Mouse (Mus musculus) hindbrain, embryonic 11.5 days (tissue): ENCODE data around the gene Cuta. TPM values are rescaled to one million over a fixed set of nuclear protein-coding genes. Genes with fewer than 3 reads are reported as not detected.

Experiments used
- ATAC-seq: fragments of 200-750 bp; cut with Nextera tagmentation; 2 replicates; pipeline ENCODE4 v1.8.0; 2017; ENCODE audit warnings: mild to moderate bottlenecking, moderate TSS enrichment, moderate library complexity; ENCODE audit not compliant: low FRiP score
- DNase-seq: peaks from one replicate; pipeline ENCODE4 v3.0.0-alpha.2; 2015; ENCODE audit warnings: low spot score
- H3K27ac ChIP-seq: fragments of 300-500 bp; sonication (generic); 2 replicates; pipeline ENCODE4 v1.5.1; 2014; ENCODE audit warnings: mild to moderate bottlenecking, low read depth, low read length
- H3K27me3 ChIP-seq: fragments of 300-500 bp; sonication (generic); 2 replicates; pipeline ENCODE4 v1.6.1; 2014; ENCODE audit warnings: mild to moderate bottlenecking, low read length, moderate library complexity, mixed read lengths; ENCODE audit not compliant: control insufficient read depth, insufficient read depth
- H3K36me3 ChIP-seq: fragments of 300-500 bp; sonication (generic); 2 replicates; pipeline ENCODE4 v1.6.1; 2014; ENCODE audit warnings: mild to moderate bottlenecking, low read length, moderate library complexity, mixed read lengths; ENCODE audit not compliant: control insufficient read depth, insufficient read depth
- H3K4me1 ChIP-seq: fragments of 300-500 bp; sonication (generic); replicated peaks from 2 replicates; pipeline ENCODE4 v1.6.1; 2014; ENCODE audit warnings: low read length, mixed read lengths; ENCODE audit not compliant: control insufficient read depth, insufficient read depth
- H3K4me2 ChIP-seq: fragments of 300-500 bp; sonication (generic); replicated peaks from 2 replicates; pipeline ENCODE4 v1.6.1; 2014; ENCODE audit warnings: mild to moderate bottlenecking, low read depth, low read length
- H3K4me3 ChIP-seq: fragments of 300-500 bp; sonication (generic); 2 replicates; pipeline ENCODE4 v1.5.1; 2014; ENCODE audit warnings: low read depth, low read length
- H3K9ac ChIP-seq: fragments of 300-500 bp; sonication (generic); 2 replicates; pipeline ENCODE4 v1.6.1; 2014; ENCODE audit warnings: low read depth, low read length
- H3K9me3 ChIP-seq: fragments of 300-500 bp; sonication (generic); 2 replicates; pipeline ENCODE4 v1.6.1; 2016; ENCODE audit warnings: low read length; ENCODE audit not compliant: control insufficient read depth
- WGBS: fragments of 180-500 bp; shearing (Covaris S2); extraction: QIAGEN DNeasy Blood & Tissue Kit; methylation state at CpG from one replicate; pipeline ENCODE4 v1.1.7; 2014; 5-methylcytosine and 5-hydroxymethylcytosine counted together
- polyA plus RNA-seq: library from polyadenylated mRNA; unstranded; fragments of >200 nt; fragmentation: Nextera tagmentation; extraction: Ambion mirVana; gene quantifications from 2 replicates; pipeline ENCODE4 v1.2.1, GENCODE M21; 2014

Gene Cuta
- polyA plus RNA-seq, 1 experiment from 2014 or later, result 135 TPM

- WGBS, result 1% methylated on average over 35 of the region's 37 CpGs
- ATAC-seq (peak; percentile 28), DNase-seq (peak; percentile 70)
- Histone ChIP-seq H3K27me3 (no peaks in the 10 kb centered on the region), H3K9ac (peak overlapping the region; percentile 73), H3K4me1 (peaks cover 32% of the 10 kb centered on the region), H3K4me2 (peak overlapping the region; percentile 78), H3K4me3 (peak overlapping the region; percentile 43), H3K9me3 (no peaks in the 10 kb centered on the region), H3K36me3 (no peaks in the 10 kb centered on the region), H3K27ac (peak overlapping the region; percentile 77)
These were observed 7.2 kb upstream of the Cuta start for GRCm38 (mm10) chr17:26946567-26946966.

- Histone ChIP-seq H3K4me3 (peak overlapping the region; percentile 43), H3K27me3 (no peaks in the 10 kb centered on the region), H3K9ac (peak overlapping the region; percentile 73), H3K36me3 (no peaks in the 10 kb centered on the region), H3K27ac (peak overlapping the region; percentile 77), H3K9me3 (no peaks in the 10 kb centered on the region), H3K4me1 (peaks cover 29% of the 10 kb centered on the region), H3K4me2 (peak overlapping the region; percentile 78)
- ATAC-seq (no peak), DNase-seq (peak; percentile 13)
- WGBS, result 23% methylated on average over 13 of the region's 13 CpGs
These were observed 6.6 kb upstream of the Cuta start for GRCm38 (mm10) chr17:26945824-26946495.

GRCm38 (mm10) chr17:26941841-26942570 lies 2.6 kb upstream of the Cuta start:
- peak overlapping the region; percentile 89 for H3K27ac ChIP-seq
- peaks cover 20% of the 10 kb centered on the region for H3K4me1 ChIP-seq
- peak overlapping the region; percentile 69 for H3K4me2 ChIP-seq
- WGBS, result 16% methylated on average over 4 of the region's 4 CpGs
- H3K9me3 ChIP-seq, result no peaks in the 10 kb centered on the region
- H3K27me3 ChIP-seq, result no peaks in the 10 kb centered on the region
- ATAC-seq, result no peak
- DNase-seq, result no peak
- no peaks in the 10 kb centered on the region for H3K36me3 ChIP-seq
- H3K9ac ChIP-seq, result peak overlapping the region; percentile 67
- H3K4me3 ChIP-seq, result peak overlapping the region; percentile 54

- 3% methylated on average over 17 of the region's 24 CpGs for WGBS
- no peaks in the 10 kb centered on the region for H3K36me3 ChIP-seq
- H3K4me1 ChIP-seq, result peaks cover 18% of the 10 kb centered on the region
- peak within 1 kb of the TSS; percentile 57 for H3K4me3 ChIP-seq
- no peaks in the 10 kb centered on the region for H3K27me3 ChIP-seq
- peak within 1 kb of the TSS; percentile 93 for H3K4me2 ChIP-seq
- no peak for ATAC-seq
- H3K9me3 ChIP-seq, result no peaks in the 10 kb centered on the region
- peak; percentile 54 for DNase-seq
- peak within 1 kb of the TSS; percentile 89 for H3K27ac ChIP-seq
- H3K9ac ChIP-seq, result peak within 1 kb of the TSS; percentile 67
These were observed 1.8 kb upstream of the Cuta start, which contains the start of gene Syngap1 for GRCm38 (mm10) chr17:26941031-26941789. Syngap1 (plus strand) TSS chr17:26941253.

- peak overlapping the region; percentile 57 for H3K4me3 ChIP-seq
- H3K9ac ChIP-seq, result peak overlapping the region; percentile 61
- no peaks in the 10 kb centered on the region for H3K9me3 ChIP-seq
- ATAC-seq (0 out of 2 replicates have a peak, but pooled peaks have one; percentile 2), DNase-seq (no peak)
- peak overlapping the region; percentile 93 for H3K4me2 ChIP-seq
- WGBS, result 0% methylated on average over 3 of the region's 3 CpGs
- H3K36me3 ChIP-seq, result no peaks in the 10 kb centered on the region
- H3K27me3 ChIP-seq, result no peaks in the 10 kb centered on the region
- peak overlapping the region; percentile 86 for H3K27ac ChIP-seq
- H3K4me1 ChIP-seq, result peaks cover 13% of the 10 kb centered on the region
These were observed 568 bp upstream of the Cuta start for GRCm38 (mm10) chr17:26939973-26940300.

GRCm38 (mm10) chr17:26938731-26939130 lies 638 bp downstream of the Cuta start:
- ATAC-seq (peak; percentile 4; the same call in 1 of the 2 replicates), DNase-seq (peak; percentile 11)
- peak overlapping the region; percentile 38 for H3K9ac ChIP-seq
- peak overlapping the region; percentile 57 for H3K4me3 ChIP-seq
- H3K4me2 ChIP-seq, result peak overlapping the region; percentile 93
- peaks cover 13% of the 10 kb centered on the region for H3K4me1 ChIP-seq
- 0% methylated on average over 22 of the region's 22 CpGs for WGBS
- no peaks in the 10 kb centered on the region for H3K9me3 ChIP-seq
- no peaks in the 10 kb centered on the region for H3K27me3 ChIP-seq
- H3K27ac ChIP-seq, result peak overlapping the region; percentile 40
- H3K36me3 ChIP-seq, result peaks cover 3% of the 10 kb centered on the region; the same call in 1 of the 2 replicates

DNA sequence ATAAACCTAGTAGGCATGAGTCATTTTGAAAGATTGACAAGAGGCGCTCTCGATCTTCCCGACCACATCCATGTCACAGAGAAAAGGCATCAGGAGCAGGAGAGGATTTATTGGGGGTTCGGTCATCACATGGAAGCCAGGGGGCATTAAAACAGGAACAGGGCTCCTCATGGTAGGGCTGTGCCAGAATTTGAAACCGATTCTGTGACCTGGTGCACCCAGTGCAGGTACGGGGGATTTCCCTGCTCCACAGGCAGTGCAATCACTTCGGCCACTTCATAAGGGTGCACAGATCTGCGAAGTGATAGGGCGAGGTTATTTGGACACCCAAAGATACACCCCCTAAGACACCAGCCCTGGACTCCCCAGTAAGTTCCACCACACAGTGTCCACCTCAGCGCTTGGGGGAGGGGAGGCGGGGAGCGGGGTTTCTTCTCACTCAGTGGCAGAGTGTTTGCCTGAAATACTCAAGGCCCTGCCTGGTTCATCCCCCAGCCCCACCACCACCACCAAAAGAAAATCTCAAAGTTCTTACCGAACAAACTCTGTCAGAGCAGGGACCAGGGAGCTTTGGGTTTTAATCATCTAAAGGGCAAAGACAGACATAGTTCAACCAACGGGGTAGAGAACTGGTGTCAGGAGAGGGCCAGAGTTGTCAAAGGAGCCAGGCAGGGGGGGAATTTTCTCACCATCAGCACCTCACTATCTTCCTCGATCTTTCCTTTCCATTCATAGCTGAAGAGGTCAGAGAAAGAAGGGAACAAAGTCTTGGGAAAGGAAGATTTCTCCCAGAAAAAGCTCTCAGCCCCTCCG lies 1.3 kb downstream of the Cuta start:
- Histone ChIP-seq H3K4me1 (peaks cover 13% of the 10 kb centered on the region), H3K36me3 (peaks cover 3% of the 10 kb centered on the region; the same call in 1 of the 2 replicates), H3K4me2 (peak overlapping the region; percentile 93), H3K9me3 (no peaks in the 10 kb centered on the region), H3K4me3 (peak overlapping the region; percentile 57), H3K9ac (peak overlapping the region; percentile 38; the same call in 1 of the 2 replicates), H3K27ac (no peak overlapping the region), H3K27me3 (no peaks in the 10 kb centered on the region)
- WGBS, result 61% methylated on average over 16 of the region's 16 CpGs
- ATAC-seq (no peak), DNase-seq (no peak)
